Mouse (Mus musculus) frontal cortex, postnatal 25 days (tissue): ENCODE data around the gene Arhgap6.

Experiments
- DNase-seq, 2 experiments: peaks; one replicate each; pipeline ENCODE4 v3.0.0; 2022; ENCODE audit warnings: low spot score in 2 of 2

Gene Arhgap6

GRCm38 (mm10) chrX:168794974-168795858, at the start of gene Arhgap6:
Gene Arhgap6, plus strand, starts transcription at chrX:168795099.
- no peak for DNase-seq

- DNase-seq, result no peak
Observed at GRCm38 (mm10) chrX:168747011-168747410, 47.9 kb upstream of the Arhgap6 start.

- no peak for DNase-seq
Observed at GRCm38 (mm10) chrX:168795859-168796848, 1.3 kb downstream of the Arhgap6 start.

- DNase-seq, result no peak
Observed at GRCm38 (mm10) chrX:168804677-168805076, 9.8 kb downstream of the Arhgap6 start.

GRCm38 (mm10) chrX:168810513-168811265, 15.8 kb downstream of the Arhgap6 start:
- no peak for DNase-seq

GRCm38 (mm10) chrX:168818858-168819257, 24.0 kb downstream of the Arhgap6 start:
- DNase-seq, result no peak

- DNase-seq, result no peak
Observed at GRCm38 (mm10) chrX:168824166-168824565, 29.3 kb downstream of the Arhgap6 start.

GRCm38 (mm10) chrX:168832343-168832742, 37.4 kb downstream of the Arhgap6 start:
- no peak for DNase-seq

- DNase-seq, result no peak
Observed at GRCm38 (mm10) chrX:168848062-168848461, 53.2 kb downstream of the Arhgap6 start.

GRCm38 (mm10) chrX:168874688-168875087, 79.8 kb downstream of the Arhgap6 start:
- DNase-seq, result no peak

GRCm38 (mm10) chrX:168903557-168903956, 108.7 kb downstream of the Arhgap6 start:
- no peak for DNase-seq

- no peak for DNase-seq
Observed at GRCm38 (mm10) chrX:168904086-168904485, 109.2 kb downstream of the Arhgap6 start.

GRCm38 (mm10) chrX:168907586-168907985, 112.7 kb downstream of the Arhgap6 start:
- no peak for DNase-seq

- no peak for DNase-seq
Observed at GRCm38 (mm10) chrX:168913519-168913918, 118.6 kb downstream of the Arhgap6 start.

- DNase-seq, result no peak
Observed at GRCm38 (mm10) chrX:168920942-168921341, 126.0 kb downstream of the Arhgap6 start.

GRCm38 (mm10) chrX:168932420-168932819, 137.5 kb downstream of the Arhgap6 start:
- DNase-seq, result no peak

GRCm38 (mm10) chrX:168935447-168935846, 140.5 kb downstream of the Arhgap6 start:
- DNase-seq, result no peak

- DNase-seq, result no peak
Observed at GRCm38 (mm10) chrX:168937941-168938340, 143.0 kb downstream of the Arhgap6 start.

- DNase-seq, result no peak
Observed at GRCm38 (mm10) chrX:168941684-168942083, 146.8 kb downstream of the Arhgap6 start.

- no peak for DNase-seq
Observed at GRCm38 (mm10) chrX:168943217-168943616, 148.3 kb downstream of the Arhgap6 start.

GRCm38 (mm10) chrX:168975444-168975843, 180.5 kb downstream of the Arhgap6 start:
- DNase-seq, result no peak

- no peak for DNase-seq
Observed at GRCm38 (mm10) chrX:168977776-168978175, 182.9 kb downstream of the Arhgap6 start.
